Mouse (Mus musculus) layer of hippocampus, adult 2 months (tissue): Measurements from ENCODE around the gene Adcyap1r1. TPM values are rescaled to one million over a fixed set of nuclear protein-coding genes. Genes with fewer than 3 reads are reported as not detected.

ENCODE experiments used
- DNase-seq, 2 experiments: peaks; one replicate each; pipeline ENCODE4 v3.0.0; 2022; ENCODE audit warnings: low spot score in 2 of 2
- H3K27ac ChIP-seq: fragments of 200-600 bp; 2 replicates; pipeline ENCODE4 v1.8.1; 2022
- H3K4me3 ChIP-seq: fragments of 200-600 bp; 2 replicates; pipeline ENCODE4 v1.8.1; 2022; ENCODE audit warnings: mild to moderate bottlenecking
- CTCF ChIP-seq: fragments of 200-600 bp; conservative IDR thresholded peaks from 2 replicates; pipeline ENCODE4 v1.8.1; 2022; ENCODE audit warnings: antibody characterized with exemption, mild to moderate bottlenecking, moderate library complexity
- microRNA-seq, 2 experiments: library from miRNA; unstranded; fragments of <30 nt; microRNA quantifications; one replicate each; pipeline ENCODE4 v1.2.0; 2021
- total RNA-seq, 2 experiments: library from RNA; stranded (reverse); gene quantifications; 2 replicates each; pipeline ENCODE4 v1.2.3; 2021

Adcyap1r1 gene
- total RNA-seq, 2 experiments from 2014 or later, result 146 to 148 TPM

DNA sequence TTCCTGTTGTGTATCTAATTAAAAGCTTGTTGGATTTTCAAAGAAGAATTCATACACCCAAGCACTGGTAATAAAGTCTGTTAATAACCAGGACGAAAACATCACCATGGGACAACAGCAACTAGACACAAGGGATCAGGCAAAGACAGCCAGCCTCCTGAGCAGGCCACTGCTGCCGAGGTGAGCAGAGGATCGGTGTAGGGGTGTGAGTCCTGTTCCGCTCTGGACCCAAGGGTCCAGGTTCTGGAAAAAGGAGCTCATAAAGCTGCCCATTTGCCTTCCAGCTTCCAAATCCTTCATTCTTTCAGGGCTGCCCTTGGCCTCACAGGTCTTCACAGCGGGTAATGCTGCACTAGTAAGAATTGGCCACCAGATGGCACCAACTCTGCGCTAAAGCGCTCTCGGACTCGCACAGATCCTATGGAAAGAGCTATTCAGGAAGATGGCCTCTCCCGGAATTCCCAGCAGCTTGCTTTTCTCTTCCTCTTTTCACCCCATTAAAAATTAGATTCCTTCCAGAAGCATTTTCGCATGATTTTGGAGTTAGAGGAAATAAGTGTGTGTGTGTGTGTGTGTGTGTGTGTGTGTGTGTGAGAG, 67.9 kb downstream of the Adcyap1r1 start:
- no peak overlapping the region for H3K27ac ChIP-seq
- H3K4me3 ChIP-seq, result no peak overlapping the region; the same call in 1 of the 2 replicates
- TF ChIP-seq CTCF, result peak; percentile 82
- DNase-seq, result peak; percentile 89 to 90

DNA sequence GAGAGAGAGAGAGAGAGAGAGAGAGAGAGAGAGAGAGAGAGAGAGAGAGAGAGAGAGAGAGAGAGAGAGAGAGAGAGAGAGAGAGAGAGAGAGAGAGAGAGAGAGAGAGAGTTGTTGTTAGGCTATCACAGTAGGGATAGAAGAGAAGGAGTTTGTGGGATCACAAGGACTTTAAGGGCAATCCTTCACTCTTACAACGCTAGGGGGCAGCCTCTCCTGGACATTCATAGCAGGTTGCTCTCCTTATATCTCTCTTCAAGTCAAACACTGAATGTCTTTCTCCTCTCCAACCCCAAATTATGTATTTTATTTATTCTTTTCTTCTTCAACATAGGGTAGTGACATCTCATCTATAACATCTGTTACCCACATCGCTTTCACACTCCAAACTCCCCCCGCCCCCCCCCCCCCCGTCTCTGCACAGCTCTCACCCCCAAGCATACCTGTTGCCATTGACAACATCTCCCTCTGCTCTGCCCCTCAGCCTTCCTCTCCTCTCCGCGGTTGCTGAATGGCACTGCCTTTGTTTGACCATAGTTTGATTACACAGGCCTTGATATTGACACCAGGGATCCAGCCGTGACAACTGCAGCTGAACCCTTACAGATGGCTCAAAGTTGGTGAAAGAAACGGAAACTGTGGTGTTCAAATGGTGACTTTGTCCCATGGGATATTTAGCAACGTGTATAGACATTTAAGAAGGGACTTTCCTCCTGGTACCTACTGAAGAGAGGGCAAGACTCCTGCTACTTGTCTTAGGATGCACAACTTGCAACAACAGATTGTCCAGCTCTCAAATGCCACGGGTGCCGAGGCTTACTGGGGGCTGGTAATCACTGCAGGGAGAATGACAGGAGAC, 68.7 kb downstream of the Adcyap1r1 start:
- no peak overlapping the region for H3K4me3 ChIP-seq
- no peak overlapping the region for H3K27ac ChIP-seq
- peak; percentile 41; the same call in 1 of the 2 replicates for TF ChIP-seq CTCF
- DNase-seq, result peak; percentile 55 to 59

DNA sequence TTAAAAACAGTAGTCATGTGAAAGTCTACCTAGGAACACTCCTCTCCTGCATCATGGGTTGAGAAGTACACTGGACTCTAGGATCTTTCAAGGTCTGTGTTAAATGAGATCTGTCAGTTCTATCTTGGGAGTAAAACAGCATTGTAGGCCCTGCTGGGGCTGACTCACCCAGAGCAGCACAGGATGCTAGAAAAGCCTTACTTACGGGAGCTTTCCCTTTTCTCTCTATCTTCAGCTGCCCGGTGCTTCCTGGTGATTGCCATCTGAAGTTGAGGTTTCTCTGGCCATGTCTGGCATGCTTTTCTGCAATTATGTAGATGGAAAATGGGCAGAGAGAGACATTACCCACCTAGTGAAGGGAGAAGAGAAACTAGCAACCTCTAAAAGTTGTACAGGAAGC, 84.7 kb downstream of the Adcyap1r1 start:
- TF ChIP-seq CTCF, result no peak

DNA sequence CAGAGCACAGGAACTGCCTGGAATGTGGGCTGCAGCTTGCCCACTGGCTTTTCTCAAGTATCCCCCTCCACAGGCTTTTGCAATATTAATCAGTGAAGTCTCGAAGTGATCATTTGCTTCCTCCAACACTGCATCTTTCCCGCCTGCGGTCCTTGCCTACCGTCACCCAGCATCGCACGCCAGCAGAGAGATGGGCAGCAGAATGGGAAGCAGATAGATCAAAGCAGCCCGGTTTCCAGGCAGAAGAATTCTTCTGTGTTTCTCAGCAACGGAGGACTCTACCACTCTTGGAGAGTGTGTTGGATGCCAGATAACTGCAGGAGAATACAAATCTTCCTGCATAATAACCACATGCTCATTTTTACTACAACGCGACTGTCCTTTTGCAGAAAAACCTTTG, 87.4 kb downstream of the Adcyap1r1 start:
- DNase-seq, result peak; percentile 21 to 28
- no peak for TF ChIP-seq CTCF
- peak overlapping the region; percentile 47; the same call in 1 of the 2 replicates for H3K27ac ChIP-seq
- no peak overlapping the region; the same call in 1 of the 2 replicates for H3K4me3 ChIP-seq

More for the DNA sequence above, 84.7 kb downstream of the Adcyap1r1 start:
- DNase-seq, result no peak
- no peak overlapping the region for H3K4me3 ChIP-seq
- no peak overlapping the region for H3K27ac ChIP-seq

DNA sequence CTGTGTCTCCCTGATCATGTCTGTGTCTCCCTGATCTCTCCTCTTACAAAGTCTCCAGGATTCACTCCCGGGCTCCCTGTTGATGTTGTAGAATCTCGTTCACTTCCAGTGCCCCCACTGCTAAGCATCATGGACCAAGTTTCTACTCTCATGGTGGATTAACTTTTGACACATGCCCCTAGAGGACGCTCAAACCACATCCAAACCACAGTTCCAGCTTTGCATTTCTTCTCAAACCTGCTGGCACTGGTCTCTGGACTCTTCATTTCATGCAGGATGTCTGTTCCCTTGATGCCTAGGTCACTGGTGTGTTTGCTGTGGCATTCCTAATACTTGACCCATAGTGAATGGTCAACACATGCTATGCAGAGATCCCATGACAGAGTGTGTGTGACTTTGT, 90.6 kb downstream of the Adcyap1r1 start:
- H3K4me3 ChIP-seq, result no peak overlapping the region
- peak; percentile 78 for TF ChIP-seq CTCF
- H3K27ac ChIP-seq, result no peak overlapping the region; the same call in 1 of the 2 replicates
- DNase-seq, result no peak

DNA sequence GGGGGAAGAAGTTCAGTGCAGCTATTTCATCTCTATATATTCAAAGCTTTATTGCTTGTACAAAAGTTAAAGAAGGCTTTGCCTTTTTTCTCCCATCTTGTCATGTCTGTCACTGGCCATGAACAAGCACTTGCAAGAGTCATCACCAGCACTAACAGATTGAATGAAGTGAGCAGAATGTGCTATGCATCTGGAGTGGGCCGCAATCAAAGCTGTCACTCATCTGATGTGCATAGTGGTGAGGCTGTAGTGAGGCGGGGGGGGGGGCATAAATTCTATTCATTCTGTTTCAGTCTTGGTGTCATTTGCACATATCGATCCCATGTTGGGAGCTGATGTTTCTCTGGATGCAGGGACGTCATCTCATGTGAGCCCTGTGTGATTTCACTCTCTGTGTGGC, 91.6 kb downstream of the Adcyap1r1 start:
- Histone ChIP-seq H3K27ac (no peak overlapping the region), H3K4me3 (no peak overlapping the region)
- no peak for TF ChIP-seq CTCF
- peak in 1 of 2 experiments; percentile 22 for DNase-seq

DNA sequence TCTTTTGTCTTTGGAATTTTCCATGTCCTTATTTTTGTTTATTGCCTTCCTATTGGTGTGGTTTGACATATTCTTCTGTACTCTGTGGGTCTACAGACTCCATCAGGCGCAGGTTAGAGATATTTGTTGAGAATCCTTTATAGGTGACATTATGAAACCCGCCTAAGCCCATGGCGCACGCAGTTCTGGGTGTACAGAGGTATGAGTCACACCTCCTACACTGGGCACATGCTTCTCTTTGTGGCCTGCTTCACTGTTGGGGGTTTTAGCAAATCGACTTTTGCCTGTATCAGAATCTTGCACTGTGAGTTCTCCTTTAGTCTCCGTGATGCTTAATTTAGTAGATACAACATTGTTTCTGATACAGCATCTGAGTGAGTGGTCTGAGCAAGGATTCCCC, 97.4 kb downstream of the Adcyap1r1 start:
- TF ChIP-seq CTCF, result no peak
- Histone ChIP-seq H3K4me3 (no peak overlapping the region), H3K27ac (no peak overlapping the region)
- no peak for DNase-seq

DNA sequence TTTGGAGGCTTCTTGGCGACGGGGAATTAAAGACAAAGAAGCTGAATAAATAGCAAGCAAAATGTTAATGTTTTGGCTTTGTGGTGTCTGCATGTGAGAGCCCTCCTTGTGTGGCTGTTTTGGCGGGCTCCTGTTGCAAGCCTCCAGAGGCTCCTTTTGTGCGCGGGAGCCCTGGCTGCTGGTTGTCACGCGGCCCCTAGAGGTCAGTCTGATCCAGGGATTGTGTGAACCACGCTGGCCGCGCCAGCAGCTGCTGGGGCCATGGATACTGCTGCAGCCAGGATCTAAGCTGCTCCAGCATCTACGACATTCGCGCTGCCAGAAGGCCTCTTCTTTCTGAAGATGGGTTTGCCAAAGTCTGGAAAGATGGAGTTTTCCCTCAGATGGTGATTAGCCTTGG, 99.1 kb downstream of the Adcyap1r1 start:
- DNase-seq, result peak; percentile 27 to 56
- peak; percentile 75 for TF ChIP-seq CTCF
- Histone ChIP-seq H3K27ac (no peak overlapping the region), H3K4me3 (no peak overlapping the region)

Small RNAs within 50 kb of the gene (microRNA-seq; reads per million reads assigned to microRNA genes)
- 0 reads per million in 2 experiments for gene Gm44352

Other genes starting within 250 kb of the Adcyap1r1 start
- gene Mindy4, start 248.6 kb upstream of the Adcyap1r1 start, total RNA-seq, result 10 to 100 TPM; 13.0 to 14.5 TPM
- gene Aqp1, start 115.5 kb upstream of the Adcyap1r1 start, total RNA-seq, result under 1 TPM; 0.39 to 0.72 TPM
- not detected for gene Ghrhr, start 75.7 kb upstream of the Adcyap1r1 start, total RNA-seq
- gene Neurod6, start 229.3 kb downstream of the Adcyap1r1 start, total RNA-seq, result 100 to 1,000 TPM; 170 to 200 TPM